Mouse (Mus musculus) olfactory bulb, adult 2 months (tissue): ENCODE data around the gene Rrp7a.

Experiments
- CTCF ChIP-seq: fragments of 200-500 bp; IDR thresholded peaks from 2 replicates; pipeline ENCODE4 v1.5.1; 2012; ENCODE audit warnings: low read depth, mild to moderate bottlenecking, low read length, moderate library complexity; ENCODE audit not compliant: insufficient read depth
- POLR2A ChIP-seq: fragments of 200-500 bp; IDR thresholded peaks from 2 replicates; pipeline ENCODE4 v1.6.1; 2012; ENCODE audit warnings: mild to moderate bottlenecking, low read depth, low read length, moderate library complexity; ENCODE audit not compliant: insufficient read depth

DNA sequence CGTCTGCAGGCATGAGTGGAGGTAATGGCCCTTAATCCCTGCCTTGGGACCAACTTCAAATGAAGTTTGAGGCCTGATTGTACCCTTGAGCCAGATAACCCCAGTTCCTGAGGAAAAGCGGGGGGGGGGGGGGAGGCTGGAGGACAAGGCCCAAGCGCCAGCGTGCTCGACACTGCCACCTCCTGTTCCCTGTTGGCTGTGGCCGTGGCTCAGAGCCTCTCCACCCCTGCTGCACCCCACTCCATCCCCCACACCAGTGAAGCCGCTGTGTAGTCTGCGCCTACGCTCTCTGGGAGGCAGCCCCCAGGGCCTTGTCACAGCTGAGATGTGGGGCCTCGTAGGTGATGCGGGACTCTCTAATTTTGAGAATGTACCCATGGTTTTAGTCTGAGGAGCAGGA is 9.7 kb downstream of the Rrp7a start:
- no peak for TF ChIP-seq POLR2A
- TF ChIP-seq CTCF = peak; percentile 74
